In genomic region chr13:45008150-45008549, GRCm38 (mm10) we compare ENCODE assay signal across 8 mouse cellular contexts. TPM values are rescaled to one million over a fixed set of nuclear protein-coding genes. Genes with fewer than 3 reads are reported as not detected.
DNase-seq lines count a peak whose midpoint lies in the region; ATAC-seq and TF ChIP-seq lines count a peak whose summit lies in the region.

No protein-coding gene starts in this region.

- no peaks in the 10 kb centered on the region for H3K9me3 ChIP-seq in kidney, embryonic 16.5 days (ENCODE audit: low read length)
- no peaks in the 10 kb centered on the region for H3K9me3 ChIP-seq in G1E (replicated peaks)
- H3K9me3 ChIP-seq in forebrain, embryonic 15.5 days, result no peaks in the 10 kb centered on the region
- no peaks in the 10 kb centered on the region for H3K9me3 ChIP-seq in forebrain, embryonic 12.5 days

- 0 out of 2 replicates have a peak, but pooled peaks have one; percentile 15 for TF ChIP-seq CTCF in G1E (IDR thresholded peaks at IDR 0.05; ENCODE audit: low read depth, low read length)

- H3K4me2 ChIP-seq in kidney, embryonic 16.5 days (replicated peaks; ENCODE audit: low read depth, low read length), result no peak overlapping the region
- no peak overlapping the region for H3K4me2 ChIP-seq in forebrain, embryonic 15.5 days (replicated peaks)
- H3K4me2 ChIP-seq in forebrain, embryonic 12.5 days, result no peak overlapping the region

- H3K27ac ChIP-seq in kidney, embryonic 16.5 days (ENCODE audit: low read length), result no peak overlapping the region
- no peak overlapping the region for H3K27ac ChIP-seq in forebrain, embryonic 15.5 days (replicated peaks)
- no peak overlapping the region for H3K27ac ChIP-seq in forebrain, embryonic 12.5 days

- no peak overlapping the region for H3K4me3 ChIP-seq in kidney, embryonic 16.5 days (ENCODE audit: low read length)
- H3K4me3 ChIP-seq in G1E (ENCODE audit: low read depth, low read length), result no peak overlapping the region
- no peak overlapping the region for H3K4me3 ChIP-seq in forebrain, embryonic 15.5 days
- no peak overlapping the region for H3K4me3 ChIP-seq in forebrain, embryonic 12.5 days (replicated peaks)

- H3K36me3 ChIP-seq in kidney, embryonic 16.5 days (ENCODE audit: insufficient read depth, low read length), result no peaks in the 10 kb centered on the region
- no peaks in the 10 kb centered on the region for H3K36me3 ChIP-seq in G1E (replicated peaks)
- no peaks in the 10 kb centered on the region for H3K36me3 ChIP-seq in forebrain, embryonic 15.5 days
- no peaks in the 10 kb centered on the region for H3K36me3 ChIP-seq in forebrain, embryonic 12.5 days (replicated peaks)

- H3K27me3 ChIP-seq in kidney, embryonic 16.5 days (ENCODE audit: insufficient read depth, low read length), result no peaks in the 10 kb centered on the region
- H3K27me3 ChIP-seq in G1E (ENCODE audit: insufficient read depth, low read length), result peaks cover 27% of the 10 kb centered on the region
- H3K27me3 ChIP-seq in forebrain, embryonic 15.5 days, result no peaks in the 10 kb centered on the region
- no peaks in the 10 kb centered on the region for H3K27me3 ChIP-seq in forebrain, embryonic 12.5 days

- WGBS in kidney, embryonic 16.5 days, result 59% methylated on average over 7 of the region's 7 CpGs
- 81% methylated on average over 7 of the region's 7 CpGs for WGBS in forebrain, embryonic 15.5 days
- 79% methylated on average over 7 of the region's 7 CpGs for WGBS in forebrain, embryonic 12.5 days

- peaks cover 11% of the 10 kb centered on the region for H3K4me1 ChIP-seq in kidney, embryonic 16.5 days (ENCODE audit: insufficient read depth, low read length)
- no peaks in the 10 kb centered on the region; the same call in 1 of the 2 replicates for H3K4me1 ChIP-seq in G1E (ENCODE audit: insufficient read depth, low read depth, low read length)
- no peaks in the 10 kb centered on the region for H3K4me1 ChIP-seq in forebrain, embryonic 15.5 days
- no peaks in the 10 kb centered on the region for H3K4me1 ChIP-seq in forebrain, embryonic 12.5 days

- DNase-seq in kidney, adult 18-20 months, result peak; percentile 54
- DNase-seq in G1E (ENCODE audit: low spot score), result no peak
- DNase-seq in embryo, embryonic 10.5 days (ENCODE audit: low spot score), result peak; percentile 55

- no peak overlapping the region for H3K9ac ChIP-seq in kidney, embryonic 16.5 days (replicated peaks; ENCODE audit: low read length)
- H3K9ac ChIP-seq in forebrain, embryonic 15.5 days (replicated peaks), result no peak overlapping the region
- no peak overlapping the region for H3K9ac ChIP-seq in forebrain, embryonic 12.5 days

- ATAC-seq in kidney, embryonic 16.5 days (ENCODE audit: low FRiP score, low TSS enrichment), result no peak
- no peak for ATAC-seq in G1E (ENCODE audit: extremely low read depth, insufficient number of reproducible peaks, low FRiP score, poor library complexity, severe bottlenecking)
- peak; percentile 65; the same call in 1 of the 2 replicates for ATAC-seq in megakaryocyte-erythroid progenitor cell, adult 5-6 weeks (replicated peaks; ENCODE audit: low FRiP score, low TSS enrichment, poor library complexity, severe bottlenecking)
- ATAC-seq in activated CD4-positive, CD25-positive, alpha-beta regulatory T cell, adult 4 months, result no peak
- no peak for ATAC-seq in forebrain, embryonic 15.5 days (replicated peaks)
- ATAC-seq in forebrain, embryonic 12.5 days (ENCODE audit: low FRiP score), result no peak

RNA-seq across cellular contexts. Expression of gene Dtnbp1, which starts 6.2 kb away (rescaled TPM):
- 75.4 and 81.8 TPM in 2 replicates for polyA plus RNA-seq in kidney, embryonic 16.5 days (2015; fragmentation: Nextera tagmentation; extraction: Ambion mirVana)
- 20.8 and 28.2 TPM in 2 replicates for total RNA-seq in G1E (2014; fragmentation: Nextera tagmentation)
- total RNA-seq in G1E (2017), result 33.3 and 36.6 TPM in 2 replicates
- 16.7 and 19.2 TPM in 2 replicates for polyA plus RNA-seq in G1E (2012)
- 46.9 and 61.7 TPM in 2 replicates for total RNA-seq in megakaryocyte-erythroid progenitor cell, adult 5-6 weeks (2014; fragmentation: Nextera tagmentation)
- total RNA-seq in megakaryocyte-erythroid progenitor cell, adult 5-6 weeks (2017), result 22.7 and 34.7 TPM in 2 replicates
- polyA plus RNA-seq in activated CD4-positive, CD25-positive, alpha-beta regulatory T cell, adult 4 months (2017; shearing (Covaris generic)), result 10 to 100 TPM; 11.2 to 12.6 TPM
- polyA plus RNA-seq in forebrain, embryonic 15.5 days (2015; fragmentation: Nextera tagmentation; extraction: Ambion mirVana), result 107 and 113 TPM in 2 replicates
- 86.7 and 87.1 TPM in 2 replicates for polyA plus RNA-seq in forebrain, embryonic 12.5 days (2016; fragmentation: Nextera tagmentation; extraction: Ambion mirVana)
